Mouse (Mus musculus): ENCODE data around the gene Mrps36. TPM values are rescaled to one million over a fixed set of nuclear protein-coding genes. Genes with fewer than 3 reads are reported as not detected.

Gene Mrps36
- polyA plus RNA-seq, 1 experiment from 2014 or later = 132 TPM

GRCm38 (mm10) chr13:100697541-100697940 is 46.9 kb downstream of the Mrps36 start:
- Histone ChIP-seq H3K4me1 (ENCODE audit: control insufficient read depth, insufficient read depth, low read length) (no peaks in the 10 kb centered on the region), H3K4me2 (ENCODE audit: low read length) (no peak overlapping the region), H3K27ac (replicated peaks; ENCODE audit: low read depth, low read length) (no peak overlapping the region), H3K9me3 (ENCODE audit: control insufficient read depth, low read length) (no peaks in the 10 kb centered on the region), H3K9ac (replicated peaks; ENCODE audit: low read length) (no peak overlapping the region), H3K36me3 (ENCODE audit: control insufficient read depth, insufficient read depth, low read length) (peaks cover 50% of the 10 kb centered on the region), H3K27me3 (ENCODE audit: control insufficient read depth, insufficient read depth, low read length) (no peaks in the 10 kb centered on the region), H3K4me3 (replicated peaks; ENCODE audit: low read depth, low read length) (no peak overlapping the region)
- ATAC-seq (ENCODE audit: low FRiP score, low TSS enrichment) = no peak
- no peak for DNase-seq
- 95% methylated on average over 3 of the region's 3 CpGs for WGBS

GRCm38 (mm10) chr13:100687513-100687912 is 56.9 kb downstream of the Mrps36 start:
- H3K4me2 ChIP-seq (ENCODE audit: low read length) = no peak overlapping the region
- H3K36me3 ChIP-seq (ENCODE audit: control insufficient read depth, insufficient read depth, low read length) = no peaks in the 10 kb centered on the region
- H3K9me3 ChIP-seq (ENCODE audit: control insufficient read depth, low read length) = no peaks in the 10 kb centered on the region
- 68% methylated on average over 7 of the region's 7 CpGs for WGBS
- no peak overlapping the region for H3K4me3 ChIP-seq (replicated peaks; ENCODE audit: low read depth, low read length)
- H3K27ac ChIP-seq (replicated peaks; ENCODE audit: low read depth, low read length) = no peak overlapping the region
- no peak for DNase-seq
- H3K27me3 ChIP-seq (ENCODE audit: control insufficient read depth, insufficient read depth, low read length) = no peaks in the 10 kb centered on the region
- ATAC-seq (ENCODE audit: low FRiP score, low TSS enrichment) = no peak
- no peaks in the 10 kb centered on the region for H3K4me1 ChIP-seq (ENCODE audit: control insufficient read depth, insufficient read depth, low read length)
- H3K9ac ChIP-seq (replicated peaks; ENCODE audit: low read length) = no peak overlapping the region

Other genes with a start within 250 kb of the Mrps36 start
- gene Ocln, start 191.9 kb downstream of the Mrps36 start, polyA plus RNA-seq (2014; fragmentation: Nextera tagmentation; extraction: Ambion mirVana) = 4.3 and 7.4 TPM in 2 replicates
- gene Marveld2, start 127.7 kb downstream of the Mrps36 start, polyA plus RNA-seq (2014; fragmentation: Nextera tagmentation; extraction: Ambion mirVana) = 1.9 and 2.7 TPM in 2 replicates
- 344 and 368 TPM in 2 replicates for gene Ak6, start 93.7 kb downstream of the Mrps36 start, polyA plus RNA-seq (2014; fragmentation: Nextera tagmentation; extraction: Ambion mirVana)
- 17.8 and 20.6 TPM in 2 replicates for gene Rad17, start 93.6 kb downstream of the Mrps36 start, polyA plus RNA-seq (2014; fragmentation: Nextera tagmentation; extraction: Ambion mirVana)
- gene Taf9, start 93.1 kb downstream of the Mrps36 start, polyA plus RNA-seq (2014; fragmentation: Nextera tagmentation; extraction: Ambion mirVana) = 30.9 and 31.3 TPM in 2 replicates
- 0.58 and 2.0 TPM in 2 replicates for gene Ccdc125, start 74.9 kb downstream of the Mrps36 start, polyA plus RNA-seq (2014; fragmentation: Nextera tagmentation; extraction: Ambion mirVana)
- gene Cdk7, start 13.7 kb downstream of the Mrps36 start, polyA plus RNA-seq (2014; fragmentation: Nextera tagmentation; extraction: Ambion mirVana) = 43.2 and 46.0 TPM in 2 replicates
- 5.1 and 8.3 TPM in 2 replicates for gene Cenph, start 31.2 kb upstream of the Mrps36 start, polyA plus RNA-seq (2014; fragmentation: Nextera tagmentation; extraction: Ambion mirVana)
- gene Ccnb1, start 41.9 kb upstream of the Mrps36 start, polyA plus RNA-seq (2014; fragmentation: Nextera tagmentation; extraction: Ambion mirVana) = 31.0 and 69.9 TPM in 2 replicates
- gene Slc30a5, start 88.8 kb upstream of the Mrps36 start, polyA plus RNA-seq (2014; fragmentation: Nextera tagmentation; extraction: Ambion mirVana) = 29.0 and 38.7 TPM in 2 replicates

All from midbrain, embryonic 14.5 days (tissue).